Mouse (Mus musculus): ENCODE measurements around the gene Gm30302.

Gm30302 gene

GRCm38 (mm10) chr13:49736430-49736829 lies 62.4 kb downstream of the Gm30302 start:
- DNase-seq (ENCODE audit: low spot score), result no peak
